Mouse (Mus musculus): ENCODE measurements at regions not wholly inside any gene's neighbourhood (a gene's known extent, or its start where the extent isn't known, plus 50 kb on each side); places are given as distances from the start of the nearest gene placed in this dataset.

DNA sequence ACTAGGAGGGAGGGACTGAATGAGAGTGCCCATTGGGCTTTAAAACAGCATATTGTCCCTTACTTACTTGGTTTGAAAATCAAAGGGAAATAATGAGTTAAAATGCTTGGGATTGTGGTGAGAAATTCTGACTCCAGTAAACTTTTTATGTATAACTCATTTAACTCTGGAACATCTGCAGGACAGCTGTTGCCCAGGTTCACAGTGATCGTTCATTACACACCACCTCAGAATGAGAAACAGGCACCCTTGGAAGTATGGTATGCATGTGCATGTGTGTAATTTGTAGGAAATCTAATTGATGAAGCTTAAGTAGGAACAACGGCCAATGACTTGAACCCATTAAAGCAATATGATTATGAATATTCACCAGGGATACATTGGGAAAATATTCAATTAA is 210.4 kb upstream of the Thbs1 start:
- Histone ChIP-seq H3K27me3 (ENCODE audit: insufficient read depth, low read length) (no peaks in the 10 kb centered on the region), H3K4me1 (ENCODE audit: insufficient read depth) (no peaks in the 10 kb centered on the region), H3K27ac (ENCODE audit: low read depth) (no peak overlapping the region), H3K9ac (replicated peaks) (no peak overlapping the region), H3K36me3 (replicated peaks; ENCODE audit: insufficient read depth, low read length) (no peaks in the 10 kb centered on the region), H3K4me3 (ENCODE audit: low read depth, low read length) (no peak overlapping the region), H3K4me2 (ENCODE audit: low read depth, low read length) (no peak overlapping the region), H3K9me3 (ENCODE audit: low read length) (no peaks in the 10 kb centered on the region)
- 90% methylated on average over 2 of the region's 2 CpGs for WGBS (ENCODE audit: insufficient replicate concordance)
- ATAC-seq: no peak
- no peak for DNase-seq
- no peak for TF ChIP-seq EP300 (IDR thresholded peaks at IDR 0.05; ENCODE audit: low read depth)
- no peak for TF ChIP-seq CTCF (IDR thresholded peaks at IDR 0.05; ENCODE audit: low read depth)

DNA sequence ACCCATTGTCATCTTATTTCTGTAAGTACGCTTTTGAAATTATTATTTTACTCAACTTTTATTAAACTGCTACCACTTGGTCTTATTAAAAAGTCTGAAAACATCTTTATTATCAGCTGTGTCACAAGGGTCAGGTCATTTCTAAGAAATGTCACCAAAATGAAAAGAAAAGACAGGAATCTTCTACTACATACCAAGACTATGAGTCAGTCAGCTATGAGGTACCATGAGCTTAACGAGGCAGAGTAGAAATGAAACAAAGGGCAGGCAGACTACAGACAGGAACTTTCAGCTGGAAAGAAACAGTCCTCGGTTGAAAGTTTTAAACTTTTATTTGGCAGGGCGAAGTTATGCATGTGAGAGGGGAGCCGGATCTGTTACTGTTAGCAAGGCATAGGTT is 208.8 kb upstream of the Thbs1 start:
- no peak for ATAC-seq
- Histone ChIP-seq H3K27me3 (ENCODE audit: insufficient read depth, low read length) (no peaks in the 10 kb centered on the region), H3K4me3 (ENCODE audit: low read depth, low read length) (no peak overlapping the region), H3K9ac (replicated peaks) (no peak overlapping the region), H3K4me2 (ENCODE audit: low read depth, low read length) (no peak overlapping the region), H3K27ac (ENCODE audit: low read depth) (no peak overlapping the region), H3K4me1 (ENCODE audit: insufficient read depth) (no peaks in the 10 kb centered on the region), H3K9me3 (ENCODE audit: low read length) (no peaks in the 10 kb centered on the region), H3K36me3 (replicated peaks; ENCODE audit: insufficient read depth, low read length) (no peaks in the 10 kb centered on the region)
- TF ChIP-seq CTCF (IDR thresholded peaks at IDR 0.05; ENCODE audit: low read depth) (no peak), EP300 (IDR thresholded peaks at IDR 0.05; ENCODE audit: low read depth) (no peak)
- DNase-seq: no peak
- WGBS (ENCODE audit: insufficient replicate concordance): 75% methylated on average over 5 of the region's 5 CpGs

DNA sequence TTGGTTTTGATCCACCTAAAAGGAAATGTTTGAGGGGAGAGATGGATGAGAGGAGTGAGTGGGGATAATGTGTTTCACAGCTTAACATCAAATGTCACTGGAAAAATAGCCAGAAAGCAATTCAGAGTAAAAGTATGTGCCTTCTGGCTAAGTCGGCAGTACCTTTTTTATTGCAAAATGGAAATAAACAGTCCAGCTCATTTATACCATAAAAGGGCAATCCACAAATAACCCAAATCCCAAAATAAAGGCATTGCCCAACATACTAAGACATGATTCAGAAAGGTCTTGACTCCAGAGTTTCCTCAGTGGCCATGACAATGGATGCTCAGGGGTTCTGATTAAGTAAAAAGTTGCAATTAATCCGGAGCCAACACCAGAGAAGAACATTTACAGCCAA is 208.0 kb upstream of the Thbs1 start:
- Histone ChIP-seq H3K9ac (replicated peaks) (no peak overlapping the region), H3K4me3 (ENCODE audit: low read depth, low read length) (no peak overlapping the region), H3K9me3 (ENCODE audit: low read length) (no peaks in the 10 kb centered on the region), H3K4me2 (ENCODE audit: low read depth, low read length) (no peak overlapping the region), H3K27ac (ENCODE audit: low read depth) (no peak overlapping the region), H3K4me1 (ENCODE audit: insufficient read depth) (no peaks in the 10 kb centered on the region), H3K36me3 (replicated peaks; ENCODE audit: insufficient read depth, low read length) (no peaks in the 10 kb centered on the region), H3K27me3 (ENCODE audit: insufficient read depth, low read length) (no peaks in the 10 kb centered on the region)
- DNase-seq (no peak), ATAC-seq (no peak)
- 68% methylated on average over 2 of the region's 2 CpGs for WGBS (ENCODE audit: insufficient replicate concordance)
- TF ChIP-seq EP300 (IDR thresholded peaks at IDR 0.05; ENCODE audit: low read depth) (no peak), CTCF (IDR thresholded peaks at IDR 0.05; ENCODE audit: low read depth) (no peak)

DNA sequence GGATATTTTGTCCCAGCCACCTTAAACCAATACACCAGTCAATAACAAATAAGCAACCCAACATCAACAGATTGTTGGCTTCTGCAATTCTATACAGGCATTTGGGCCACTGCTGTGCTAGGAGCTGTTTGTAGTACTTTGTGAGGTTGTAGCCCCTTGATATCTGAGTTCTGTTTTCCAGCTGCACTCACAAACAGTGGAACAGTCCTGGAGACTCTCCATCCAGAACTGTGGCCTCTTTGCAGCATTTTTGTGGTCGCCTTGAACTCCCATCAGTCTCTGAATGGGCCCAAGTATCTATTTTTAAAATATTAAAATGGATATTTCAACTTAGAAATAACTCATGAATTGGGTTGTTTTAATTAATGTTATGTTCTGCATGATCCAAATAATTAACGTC is 205.2 kb upstream of the Thbs1 start:
- DNase-seq (no peak), ATAC-seq (no peak)
- Histone ChIP-seq H3K36me3 (replicated peaks; ENCODE audit: insufficient read depth, low read length) (no peaks in the 10 kb centered on the region), H3K4me3 (ENCODE audit: low read depth, low read length) (no peak overlapping the region), H3K4me2 (ENCODE audit: low read depth, low read length) (no peak overlapping the region), H3K4me1 (ENCODE audit: insufficient read depth) (no peaks in the 10 kb centered on the region), H3K27ac (ENCODE audit: low read depth) (no peak overlapping the region), H3K9ac (replicated peaks) (no peak overlapping the region), H3K9me3 (ENCODE audit: low read length) (no peaks in the 10 kb centered on the region), H3K27me3 (ENCODE audit: insufficient read depth, low read length) (no peaks in the 10 kb centered on the region)
- WGBS (ENCODE audit: insufficient replicate concordance): 76% methylated on average over 2 of the region's 2 CpGs
- TF ChIP-seq CTCF (IDR thresholded peaks at IDR 0.05; ENCODE audit: low read depth) (no peak), EP300 (IDR thresholded peaks at IDR 0.05; ENCODE audit: low read depth) (no peak)

DNA sequence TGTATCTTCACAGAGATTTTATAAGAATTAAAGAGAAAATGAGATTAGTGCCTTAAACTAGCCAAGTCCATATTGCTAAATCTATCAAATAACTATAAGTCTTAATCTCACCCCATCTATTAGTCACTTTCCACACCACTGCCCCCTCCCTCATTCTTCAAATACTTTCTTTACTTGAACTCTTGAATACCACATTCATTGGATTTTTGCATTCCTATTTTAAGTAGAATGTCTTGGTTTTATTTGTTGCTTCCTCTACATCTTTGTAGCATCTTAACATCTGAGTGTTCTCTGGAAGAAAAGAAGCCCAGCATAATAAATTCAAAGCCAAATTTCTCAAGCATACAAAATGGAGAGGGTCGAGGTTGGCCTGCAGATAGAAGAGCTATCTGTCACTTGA is 200.9 kb upstream of the Thbs1 start:
- no peak for ATAC-seq
- H3K4me2 ChIP-seq (ENCODE audit: low read depth, low read length): no peak overlapping the region
- no peaks in the 10 kb centered on the region for H3K9me3 ChIP-seq (ENCODE audit: low read length)
- H3K27ac ChIP-seq (ENCODE audit: low read depth): no peak overlapping the region
- no peaks in the 10 kb centered on the region for H3K27me3 ChIP-seq (ENCODE audit: insufficient read depth, low read length)
- TF ChIP-seq CTCF (IDR thresholded peaks at IDR 0.05; ENCODE audit: low read depth) (no peak), EP300 (IDR thresholded peaks at IDR 0.05; ENCODE audit: low read depth) (no peak)
- DNase-seq: no peak
- H3K36me3 ChIP-seq (replicated peaks; ENCODE audit: insufficient read depth, low read length): no peaks in the 10 kb centered on the region
- no peak overlapping the region for H3K4me3 ChIP-seq (ENCODE audit: low read depth, low read length)
- no peak overlapping the region for H3K9ac ChIP-seq (replicated peaks)
- WGBS (ENCODE audit: insufficient replicate concordance): 38% methylated on average over 1 of the region's 1 CpGs
- no peaks in the 10 kb centered on the region for H3K4me1 ChIP-seq (ENCODE audit: insufficient read depth)

DNA sequence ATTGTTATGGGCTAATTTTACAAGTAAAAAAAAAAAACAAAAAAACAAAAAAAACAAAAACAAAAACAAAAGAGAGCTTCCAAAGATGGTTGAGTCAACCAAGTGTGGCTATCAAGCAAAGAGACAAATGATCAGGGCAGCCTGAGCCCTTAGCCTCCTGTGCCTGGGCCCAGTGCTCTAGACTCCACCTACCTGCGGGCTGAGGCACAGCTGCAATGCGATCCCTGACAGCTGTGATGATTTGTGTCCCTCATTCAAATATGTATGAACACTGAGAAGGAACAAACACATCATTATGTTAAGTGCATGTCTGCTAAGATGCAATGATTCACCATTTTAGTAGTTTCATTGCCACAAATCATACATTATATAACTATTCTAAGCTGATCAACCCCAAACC is 199.0 kb upstream of the Thbs1 start:
- no peak for DNase-seq
- no peaks in the 10 kb centered on the region for H3K4me1 ChIP-seq (ENCODE audit: insufficient read depth)

DNA sequence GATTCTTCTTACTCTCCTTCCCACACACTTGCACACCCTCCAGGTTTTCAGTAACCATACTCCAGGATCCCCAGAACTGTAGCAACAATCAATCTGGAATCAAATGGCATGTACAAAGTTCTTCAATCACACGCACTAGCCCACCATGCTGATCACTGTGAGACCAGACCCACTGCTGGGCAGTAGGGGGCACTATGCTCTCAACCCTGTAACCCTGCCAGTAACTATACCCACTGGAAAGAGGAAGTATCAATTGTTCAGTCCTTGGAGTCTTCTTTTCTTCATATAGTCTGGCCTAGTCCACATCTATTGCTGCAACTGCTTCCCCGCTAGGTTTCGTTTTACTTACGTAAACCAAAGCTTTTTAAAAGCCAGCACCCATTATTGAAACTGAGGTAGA is 197.8 kb upstream of the Thbs1 start:
- 75% methylated on average over 4 of the region's 4 CpGs for WGBS (ENCODE audit: insufficient replicate concordance)
- Histone ChIP-seq H3K4me1 (ENCODE audit: insufficient read depth) (no peaks in the 10 kb centered on the region), H3K4me3 (ENCODE audit: low read depth, low read length) (no peak overlapping the region), H3K9ac (replicated peaks) (no peak overlapping the region), H3K27me3 (ENCODE audit: insufficient read depth, low read length) (no peaks in the 10 kb centered on the region), H3K27ac (ENCODE audit: low read depth) (no peak overlapping the region), H3K9me3 (ENCODE audit: low read length) (no peaks in the 10 kb centered on the region), H3K36me3 (replicated peaks; ENCODE audit: insufficient read depth, low read length) (no peaks in the 10 kb centered on the region), H3K4me2 (ENCODE audit: low read depth, low read length) (no peak overlapping the region)
- DNase-seq (peak; percentile 41), ATAC-seq (0 out of 2 replicates have a peak, but pooled peaks have one; percentile 36)
- TF ChIP-seq CTCF (IDR thresholded peaks at IDR 0.05; ENCODE audit: low read depth): peak; percentile 65
- no peak for TF ChIP-seq EP300 (IDR thresholded peaks at IDR 0.05; ENCODE audit: low read depth)

More for the DNA sequence above, 199.0 kb upstream of the Thbs1 start:
- Histone ChIP-seq H3K4me3 (ENCODE audit: low read depth, low read length) (no peak overlapping the region), H3K9ac (replicated peaks) (no peak overlapping the region), H3K36me3 (replicated peaks; ENCODE audit: insufficient read depth, low read length) (no peaks in the 10 kb centered on the region), H3K27ac (ENCODE audit: low read depth) (no peak overlapping the region), H3K9me3 (ENCODE audit: low read length) (no peaks in the 10 kb centered on the region), H3K4me2 (ENCODE audit: low read depth, low read length) (no peak overlapping the region), H3K27me3 (ENCODE audit: insufficient read depth, low read length) (no peaks in the 10 kb centered on the region)
- TF ChIP-seq EP300 (IDR thresholded peaks at IDR 0.05; ENCODE audit: low read depth) (no peak), CTCF (IDR thresholded peaks at IDR 0.05; ENCODE audit: low read depth) (peak; percentile 55)
- 46% methylated on average over 2 of the region's 2 CpGs for WGBS (ENCODE audit: insufficient replicate concordance)
- no peak for ATAC-seq

Measured in liver, postnatal 0 days (tissue).